Mouse (Mus musculus) midbrain, embryonic 12.5 days (tissue): ENCODE results near the gene Stac2. TPM values are rescaled to one million over a fixed set of nuclear protein-coding genes. Genes with fewer than 3 reads are reported as not detected.

Experiments
- ATAC-seq: fragments of 200-750 bp; cut with Nextera tagmentation; 2 replicates; pipeline ENCODE4 v1.8.0; 2017; ENCODE audit warnings: low read depth, moderate TSS enrichment, moderate library complexity; ENCODE audit not compliant: low FRiP score
- H3K27ac ChIP-seq: fragments of 300-500 bp; sonication (generic); replicated peaks from 2 replicates; pipeline ENCODE4 v1.5.1; 2016; ENCODE audit warnings: mild to moderate bottlenecking
- H3K27me3 ChIP-seq: fragments of 300-500 bp; sonication (generic); 2 replicates; pipeline ENCODE4 v1.6.1; 2016; ENCODE audit warnings: mild to moderate bottlenecking
- H3K36me3 ChIP-seq: fragments of 300-500 bp; sonication (generic); 2 replicates; pipeline ENCODE4 v1.6.1; 2016
- H3K4me1 ChIP-seq: fragments of 300-500 bp; sonication (generic); 2 replicates; pipeline ENCODE4 v1.6.1; 2016
- H3K4me2 ChIP-seq: fragments of 300-500 bp; sonication (generic); replicated peaks from 2 replicates; pipeline ENCODE4 v1.6.1; 2016; ENCODE audit warnings: mild to moderate bottlenecking, moderate library complexity
- H3K4me3 ChIP-seq: fragments of 300-500 bp; sonication (generic); 2 replicates; pipeline ENCODE4 v1.5.1; 2016; ENCODE audit warnings: mild to moderate bottlenecking
- H3K9ac ChIP-seq: fragments of 300-500 bp; sonication (generic); replicated peaks from 2 replicates; pipeline ENCODE4 v1.6.1; 2016; ENCODE audit warnings: mild to moderate bottlenecking, moderate library complexity
- H3K9me3 ChIP-seq: fragments of 300-500 bp; sonication (generic); 2 replicates; pipeline ENCODE4 v1.6.1; 2016; ENCODE audit warnings: mild to moderate bottlenecking
- whole genome bisulfite sequencing: fragments of 180-500 bp; shearing (Covaris S2); methylation state at CpG from one replicate; pipeline ENCODE4 v1.1.7; 2016; 5-methylcytosine and 5-hydroxymethylcytosine counted together
- microRNA-seq: library from miRNA; unstranded; fragments of <30 nt; microRNA quantifications from one replicate; pipeline ENCODE4, GENCODE M21; 2017
- polyA plus RNA-seq: library from polyadenylated mRNA; unstranded; fragments of >200 nt; fragmentation: Nextera tagmentation; extraction: Ambion mirVana; gene quantifications from 2 replicates; pipeline ENCODE4 v1.2.1, GENCODE M21; 2016

The Stac2 gene
- polyA plus RNA-seq, 1 experiment from 2014 or later = 0.73 TPM

DNA sequence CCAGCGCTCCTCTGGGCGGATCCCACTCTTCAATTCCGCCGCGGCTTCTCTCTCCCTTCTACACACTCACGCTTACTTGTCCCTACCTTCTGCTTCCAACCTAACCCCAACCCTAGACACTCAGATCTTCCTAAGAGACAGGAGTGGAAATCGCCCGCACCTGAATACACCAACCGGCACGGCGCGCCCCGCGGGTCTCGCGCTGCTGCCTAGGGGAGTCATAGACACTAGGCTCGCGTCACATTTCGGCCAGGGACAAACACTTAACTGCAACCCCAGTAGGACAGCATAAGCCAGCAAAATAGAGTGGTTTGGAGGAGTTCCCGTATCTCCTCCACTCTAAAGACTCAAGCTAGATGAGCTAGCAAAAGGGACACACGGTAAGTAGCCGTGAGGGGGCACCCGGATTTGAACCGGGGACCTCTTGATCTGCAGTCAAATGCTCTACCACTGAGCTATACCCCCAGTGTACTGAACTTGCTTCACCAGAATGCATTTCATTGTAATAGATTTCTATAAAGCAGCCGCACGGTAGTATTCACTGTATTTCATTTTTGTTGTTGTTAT is 64.6 kb downstream of the Stac2 start:
- H3K4me1 ChIP-seq = peaks cover 28% of the 10 kb centered on the region
- peak overlapping the region; percentile 62 for H3K4me2 ChIP-seq
- WGBS = under 1% methylated on average over 26 of the region's 26 CpGs
- H3K4me3 ChIP-seq = peak overlapping the region; percentile 88
- H3K27me3 ChIP-seq = peaks cover 49% of the 10 kb centered on the region
- H3K36me3 ChIP-seq = no peaks in the 10 kb centered on the region
- H3K27ac ChIP-seq = peak overlapping the region; percentile 85
- ATAC-seq = peak; percentile 85
- H3K9ac ChIP-seq = peak overlapping the region; percentile 77
- H3K9me3 ChIP-seq = no peaks in the 10 kb centered on the region

DNA sequence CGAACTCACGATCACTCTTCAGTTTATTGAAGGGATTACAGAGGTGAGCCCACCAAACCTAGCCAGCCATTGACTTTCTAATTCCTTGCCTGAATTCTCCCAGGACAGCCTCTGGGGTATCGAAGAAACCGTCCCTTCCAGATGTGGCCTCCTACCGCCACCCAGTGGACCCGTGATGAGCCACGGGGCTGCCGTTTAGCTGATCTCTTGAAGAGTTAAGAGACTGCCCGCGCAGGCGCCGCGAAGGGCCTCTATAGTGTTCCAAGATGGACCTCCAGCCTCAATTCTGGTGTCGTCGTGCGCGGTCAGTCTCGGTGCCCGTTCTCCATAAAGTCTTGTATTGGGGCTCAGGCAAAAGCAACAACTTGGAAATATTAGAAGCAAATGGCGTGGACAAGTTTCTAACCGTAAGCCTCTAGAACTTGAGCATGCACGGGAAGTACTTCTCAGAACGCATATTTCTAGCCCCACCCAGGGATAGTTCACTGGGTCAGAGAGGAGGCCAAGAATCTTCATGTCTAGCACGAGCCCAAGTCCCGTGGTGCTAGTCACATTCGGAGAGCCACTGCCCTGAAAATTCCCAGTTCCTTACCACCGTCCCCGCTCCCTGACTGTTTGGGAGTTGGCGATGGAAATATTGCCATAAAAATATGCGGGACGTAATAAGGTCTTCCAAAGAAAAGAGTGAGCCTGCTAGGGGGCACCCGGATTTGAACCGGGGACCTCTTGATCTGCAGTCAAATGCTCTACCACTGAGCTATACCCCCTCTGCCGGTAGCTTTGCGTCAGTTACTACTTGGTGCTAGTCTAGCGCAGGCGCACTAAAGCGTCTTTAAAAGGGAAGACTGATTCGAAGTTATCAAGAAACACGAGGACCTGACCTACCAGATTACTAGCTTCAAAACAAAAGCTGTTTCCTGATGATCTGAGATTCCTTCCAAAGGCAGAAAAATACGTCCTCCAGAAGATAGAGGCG is 65.4 kb downstream of the Stac2 start:
- H3K4me2 ChIP-seq = peak overlapping the region; percentile 62
- H3K4me3 ChIP-seq = peak overlapping the region; percentile 88
- H3K9ac ChIP-seq = peak overlapping the region; percentile 77
- peak; percentile 75 for ATAC-seq
- H3K27me3 ChIP-seq = peaks cover 54% of the 10 kb centered on the region
- no peaks in the 10 kb centered on the region for H3K36me3 ChIP-seq
- H3K27ac ChIP-seq = peak overlapping the region; percentile 85
- no peaks in the 10 kb centered on the region for H3K9me3 ChIP-seq
- WGBS = under 1% methylated on average over 42 of the region's 42 CpGs
- H3K4me1 ChIP-seq = peaks cover 28% of the 10 kb centered on the region

DNA sequence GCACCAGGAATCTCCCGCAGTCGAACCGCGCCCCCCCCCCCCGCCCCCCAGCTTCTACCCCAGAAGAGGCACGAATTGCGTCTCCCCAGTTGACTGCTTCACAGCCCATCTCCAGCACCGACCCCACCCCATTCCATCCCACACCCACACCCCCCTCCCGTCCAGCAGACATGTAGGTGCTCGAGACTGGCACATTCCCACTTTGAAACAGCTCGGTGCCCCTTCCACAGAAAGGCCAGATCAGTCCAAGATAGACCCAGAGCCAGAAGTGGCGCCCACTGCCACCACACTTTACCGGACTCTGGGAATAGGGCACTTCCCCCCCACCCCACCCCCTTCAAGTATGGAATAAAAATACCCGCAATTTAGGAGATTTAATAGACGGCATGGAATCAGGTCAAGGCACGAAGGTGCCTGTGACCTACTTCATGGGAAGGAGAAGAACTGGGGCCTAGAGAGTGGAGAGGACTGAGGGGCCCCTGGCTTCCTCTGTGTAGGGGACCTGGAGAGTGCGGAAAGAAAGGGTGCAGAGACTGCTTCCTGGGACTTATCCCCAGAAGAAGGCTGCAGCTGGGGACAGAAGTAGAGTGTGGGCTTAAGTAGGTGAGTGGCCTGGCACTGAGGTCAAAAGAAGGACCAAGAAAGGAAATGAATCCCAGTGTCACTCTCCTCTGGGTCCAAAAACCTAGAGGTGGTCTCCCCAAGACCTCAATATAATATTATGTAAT is 66.4 kb downstream of the Stac2 start:
- Histone ChIP-seq H3K27ac (no peak overlapping the region), H3K4me1 (peaks cover 28% of the 10 kb centered on the region), H3K9ac (peak overlapping the region; percentile 51), H3K4me2 (peak overlapping the region; percentile 87), H3K4me3 (peak overlapping the region; percentile 88), H3K36me3 (no peaks in the 10 kb centered on the region), H3K9me3 (no peaks in the 10 kb centered on the region), H3K27me3 (peaks cover 54% of the 10 kb centered on the region)
- ATAC-seq = no peak
- WGBS = 38% methylated on average over 12 of the region's 17 CpGs

Small RNAs within 50 kb of the gene (microRNA-seq; reads per million reads assigned to microRNA genes)
- gene Gm27597 = not detected

Other genes with a start within 250 kb of the Stac2 start
- 14.2 and 15.8 TPM in 2 replicates for gene B230217C12Rik, start 212.7 kb downstream of the Stac2 start, polyA plus RNA-seq
- gene Fbxo47, start 169.3 kb downstream of the Stac2 start, polyA plus RNA-seq = 0.54 and 0.71 TPM in 2 replicates
- gene Plxdc1, start 67.0 kb downstream of the Stac2 start, polyA plus RNA-seq = 0.34 and 0.48 TPM in 2 replicates
- 6.3 and 7.4 TPM in 2 replicates for gene Arl5c, start 57.3 kb downstream of the Stac2 start, polyA plus RNA-seq
- 34.3 and 35.2 TPM in 2 replicates for gene Cacnb1, start 30.4 kb downstream of the Stac2 start, polyA plus RNA-seq
- 741 and 746 TPM in 2 replicates for gene Rpl19, start 26.8 kb downstream of the Stac2 start, polyA plus RNA-seq
- gene Fbxl20, start 96.9 kb upstream of the Stac2 start, polyA plus RNA-seq = 35.2 and 36.4 TPM in 2 replicates
- 80.9 and 84.7 TPM in 2 replicates for gene Med1, start 139.8 kb upstream of the Stac2 start, polyA plus RNA-seq
- 14.1 and 16.7 TPM in 2 replicates for gene Cdk12, start 149.6 kb upstream of the Stac2 start, polyA plus RNA-seq